Mouse (Mus musculus) midbrain, embryonic 14.5 days (tissue): ENCODE data around the gene Tut7. TPM values are rescaled to one million over a fixed set of nuclear protein-coding genes. Genes with fewer than 3 reads are reported as not detected.
"Not testable (repeated sequence)": the region's sequence is repeated elsewhere in the genome, so short reads cannot be mapped to it uniquely, and the experiment has no call there.

ENCODE experiments used
- ATAC-seq: fragments of 200-750 bp; cut with Nextera tagmentation; 2 replicates; pipeline ENCODE4 v1.8.0; 2017; ENCODE audit warnings: moderate number of reproducible peaks, moderate library complexity; ENCODE audit not compliant: low FRiP score, low TSS enrichment
- DNase-seq: peaks from one replicate; pipeline ENCODE4 v3.0.0-alpha.2; 2015
- H3K27ac ChIP-seq: fragments of 300-500 bp; sonication (generic); replicated peaks from 2 replicates; pipeline ENCODE4 v1.5.1; 2014; ENCODE audit warnings: mild to moderate bottlenecking, low read depth, low read length, moderate library complexity
- H3K27me3 ChIP-seq: fragments of 300-500 bp; sonication (generic); 2 replicates; pipeline ENCODE4 v1.6.1; 2014; ENCODE audit warnings: low read length, control low read depth, mixed read lengths; ENCODE audit not compliant: control insufficient read depth, insufficient read depth
- H3K36me3 ChIP-seq: fragments of 300-500 bp; sonication (generic); 2 replicates; pipeline ENCODE4 v1.6.1; 2014; ENCODE audit warnings: low read length, control low read depth; ENCODE audit not compliant: control insufficient read depth, insufficient read depth
- H3K4me1 ChIP-seq: fragments of 300-500 bp; sonication (generic); 2 replicates; pipeline ENCODE4 v1.6.1; 2014; ENCODE audit warnings: mild to moderate bottlenecking, antibody characterized with exemption, low read length, control low read depth; ENCODE audit not compliant: control insufficient read depth, insufficient read depth
- H3K4me2 ChIP-seq: fragments of 300-500 bp; sonication (generic); 2 replicates; pipeline ENCODE4 v1.6.1; 2014; ENCODE audit warnings: mild to moderate bottlenecking, low read length, moderate library complexity
- H3K4me3 ChIP-seq: fragments of 300-500 bp; sonication (generic); replicated peaks from 2 replicates; pipeline ENCODE4 v1.5.1; 2014; ENCODE audit warnings: low read depth, low read length
- H3K9ac ChIP-seq: fragments of 300-500 bp; sonication (generic); replicated peaks from 2 replicates; pipeline ENCODE4 v1.6.1; 2014; ENCODE audit warnings: mild to moderate bottlenecking, low read length, moderate library complexity
- H3K9me3 ChIP-seq: fragments of 300-500 bp; sonication (generic); 2 replicates; pipeline ENCODE4 v1.6.1; 2016; ENCODE audit warnings: low read length, control low read depth, mixed read lengths; ENCODE audit not compliant: control insufficient read depth
- WGBS: fragments of 180-500 bp; shearing (Covaris S2); extraction: QIAGEN DNeasy Blood & Tissue Kit; methylation state at CpG from one replicate; pipeline ENCODE4 v1.1.7; 2014; 5-methylcytosine and 5-hydroxymethylcytosine counted together
- polyA plus RNA-seq: library from polyadenylated mRNA; unstranded; fragments of >200 nt; fragmentation: Nextera tagmentation; extraction: Ambion mirVana; gene quantifications from 2 replicates; pipeline ENCODE4 v1.2.1, GENCODE M21; 2014

The Tut7 gene
- polyA plus RNA-seq, 1 experiment from 2014 or later, result 50.4 TPM

DNA sequence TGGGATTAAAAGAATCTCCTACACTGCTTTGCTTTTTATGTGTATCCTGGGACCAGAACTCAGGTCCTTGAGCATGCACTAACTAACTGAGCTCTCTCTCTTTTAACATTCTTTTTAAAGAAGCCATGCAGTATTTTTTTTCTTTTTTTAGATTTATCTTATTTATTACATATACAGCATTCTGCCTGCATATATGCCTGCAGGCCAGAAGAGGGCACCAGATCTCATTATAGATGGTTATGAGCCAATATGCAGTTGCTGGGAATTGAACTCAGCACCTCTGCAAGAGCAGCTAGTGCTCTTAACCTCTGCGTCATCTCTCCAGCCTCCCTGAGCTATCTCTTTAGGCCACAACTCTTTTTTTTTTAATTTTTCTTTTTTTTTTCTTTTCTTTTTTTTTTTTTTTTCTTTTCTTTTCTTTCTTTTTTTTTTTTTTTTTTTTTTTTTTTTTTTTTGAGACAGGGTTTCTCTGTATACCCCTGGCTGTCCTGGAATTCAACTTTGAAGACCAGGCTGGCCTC lies 43.1 kb downstream of the Tut7 start:
- 100% methylated on average over 1 of the region's 1 CpGs for WGBS
- not testable (repeated sequence) for H3K4me3 ChIP-seq, H3K9me3 ChIP-seq, H3K4me1 ChIP-seq, H3K27me3 ChIP-seq, H3K9ac ChIP-seq, H3K4me2 ChIP-seq, DNase-seq, H3K27ac ChIP-seq, ATAC-seq
- peaks cover 95% of the 10 kb centered on the region for H3K36me3 ChIP-seq

DNA sequence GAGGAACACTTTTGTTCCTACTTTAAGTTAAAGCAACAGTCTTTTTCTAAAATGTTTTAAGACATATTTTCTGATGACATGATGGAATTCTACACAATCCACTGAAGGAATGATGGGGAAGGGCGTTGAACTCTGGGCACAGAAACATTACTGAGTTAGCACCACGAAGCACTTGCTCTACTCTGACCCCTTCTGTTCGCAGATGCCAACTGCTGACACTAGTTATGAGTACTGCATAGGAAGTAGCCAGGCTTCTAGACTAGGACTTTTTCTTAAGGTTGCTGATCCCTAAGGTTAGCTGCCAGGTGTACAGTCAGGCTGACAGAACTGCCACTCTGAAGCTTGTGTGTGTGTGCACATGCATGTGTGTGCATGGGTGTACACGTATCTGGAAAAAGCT lies 43.7 kb downstream of the Tut7 start:
- DNase-seq (no peak), ATAC-seq (no peak)
- Histone ChIP-seq H3K4me2 (no peak overlapping the region), H3K36me3 (peaks cover 91% of the 10 kb centered on the region), H3K9me3 (no peaks in the 10 kb centered on the region), H3K9ac (no peak overlapping the region), H3K27me3 (no peaks in the 10 kb centered on the region), H3K4me1 (no peaks in the 10 kb centered on the region), H3K4me3 (no peak overlapping the region), H3K27ac (no peak overlapping the region)
- 89% methylated on average over 4 of the region's 4 CpGs for WGBS

DNA sequence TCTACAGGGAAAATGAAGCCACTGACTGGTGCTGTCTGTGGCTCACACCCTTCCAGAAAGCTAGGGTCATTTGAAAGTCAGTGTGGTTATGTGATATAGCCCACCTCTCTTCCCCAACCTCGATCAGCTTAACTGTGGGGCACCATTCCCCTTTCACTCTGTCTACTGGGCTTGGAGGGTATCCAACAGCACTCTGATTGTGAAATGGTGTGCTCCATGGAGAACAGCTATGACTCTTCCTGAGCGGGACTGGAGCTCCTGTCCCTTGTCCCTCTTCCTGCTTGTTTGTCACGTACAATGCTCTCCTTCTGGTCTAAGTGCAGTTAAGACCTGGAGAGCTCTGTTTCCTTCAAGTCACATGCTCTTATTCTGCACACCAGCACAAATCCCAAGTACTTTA lies 47.8 kb downstream of the Tut7 start:
- ATAC-seq (no peak), DNase-seq (no peak)
- no peak overlapping the region for H3K4me3 ChIP-seq
- peaks cover 74% of the 10 kb centered on the region for H3K36me3 ChIP-seq
- no peak overlapping the region for H3K27ac ChIP-seq
- WGBS, result 94% methylated on average over 3 of the region's 3 CpGs
- H3K9ac ChIP-seq, result no peak overlapping the region
- H3K27me3 ChIP-seq, result no peaks in the 10 kb centered on the region
- no peaks in the 10 kb centered on the region for H3K9me3 ChIP-seq
- H3K4me1 ChIP-seq, result peaks cover 9% of the 10 kb centered on the region; the same call in 1 of the 2 replicates
- H3K4me2 ChIP-seq, result no peak overlapping the region

DNA sequence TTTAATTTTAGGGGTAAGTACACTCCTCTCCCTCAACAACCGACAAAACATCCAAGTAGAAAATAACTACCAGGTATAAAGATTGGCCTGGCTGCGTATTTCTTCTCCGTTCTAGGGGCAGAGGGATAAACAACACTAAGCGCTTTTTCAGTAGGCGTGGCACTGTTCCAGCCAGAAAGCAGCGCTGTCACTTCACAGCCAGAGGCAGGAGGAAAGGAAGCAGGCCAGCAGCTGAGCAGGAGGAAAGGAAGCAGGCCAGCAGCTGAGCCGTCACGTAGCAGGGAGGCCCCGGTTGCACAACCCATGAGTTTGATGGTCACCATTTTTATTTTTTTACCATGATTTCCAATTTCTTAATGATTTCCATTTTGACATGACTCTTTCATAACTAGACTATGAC lies 51.7 kb downstream of the Tut7 start:
- Histone ChIP-seq H3K4me1 (peaks cover 33% of the 10 kb centered on the region), H3K27me3 (no peaks in the 10 kb centered on the region), H3K27ac (peak overlapping the region; percentile 99; the same call in 1 of the 2 replicates), H3K4me3 (no peak overlapping the region), H3K9me3 (no peaks in the 10 kb centered on the region), H3K9ac (peak overlapping the region; percentile 75), H3K4me2 (peak overlapping the region; percentile 70), H3K36me3 (peaks cover 40% of the 10 kb centered on the region)
- DNase-seq (peak; percentile 33), ATAC-seq (no peak)
- WGBS, result 75% methylated on average over 9 of the region's 9 CpGs

DNA sequence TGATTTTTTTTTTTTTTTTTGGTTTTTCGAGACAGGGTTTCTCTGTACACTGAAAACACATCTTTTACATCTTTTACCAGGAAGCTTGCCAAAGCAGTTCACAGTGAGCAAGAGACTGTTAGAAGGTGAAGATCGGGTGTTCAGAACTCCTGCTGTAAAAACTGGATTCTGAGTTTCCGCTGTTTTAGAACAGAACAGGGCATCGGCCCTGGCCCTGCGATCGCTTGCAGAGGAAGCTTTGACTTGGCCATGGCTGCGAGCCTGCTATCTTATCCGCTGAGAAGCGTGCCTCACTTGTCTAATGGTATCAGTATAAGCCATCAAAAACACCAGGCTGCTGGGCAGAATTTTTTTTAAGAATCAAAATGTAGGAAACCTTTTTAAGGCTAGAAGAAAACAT lies 52.1 kb downstream of the Tut7 start:
- ATAC-seq (no peak), DNase-seq (peak; percentile 11)
- no peaks in the 10 kb centered on the region for H3K27me3 ChIP-seq
- peak overlapping the region; percentile 90 for H3K4me3 ChIP-seq
- peak overlapping the region; percentile 75 for H3K9ac ChIP-seq
- H3K36me3 ChIP-seq, result peaks cover 36% of the 10 kb centered on the region
- WGBS, result 74% methylated on average over 9 of the region's 9 CpGs
- H3K27ac ChIP-seq, result peak overlapping the region; percentile 99
- peaks cover 33% of the 10 kb centered on the region for H3K4me1 ChIP-seq
- no peaks in the 10 kb centered on the region for H3K9me3 ChIP-seq
- peak overlapping the region; percentile 70 for H3K4me2 ChIP-seq

DNA sequence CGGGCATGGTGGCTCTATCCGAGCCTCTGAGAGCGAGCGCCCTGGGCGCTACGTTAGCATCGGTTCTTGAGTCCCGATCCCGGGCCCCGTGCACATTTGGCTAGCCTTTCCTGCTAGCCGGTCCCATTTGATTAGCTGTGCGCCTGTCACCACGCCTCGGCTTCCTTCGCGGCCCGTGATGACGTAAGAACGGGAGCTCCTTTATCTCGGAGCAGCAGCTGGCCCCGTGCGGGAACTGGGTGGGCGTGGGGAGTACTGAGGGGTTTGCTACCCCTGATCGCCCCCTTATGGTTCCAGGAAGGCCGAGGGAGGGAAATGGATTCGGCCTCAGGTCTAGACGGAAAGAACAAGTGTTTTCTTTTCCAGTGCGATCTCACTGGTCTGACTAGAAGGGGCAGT lies 52.8 kb downstream of the Tut7 start:
- peak overlapping the region; percentile 90 for H3K4me3 ChIP-seq
- H3K4me1 ChIP-seq, result peaks cover 33% of the 10 kb centered on the region
- no peaks in the 10 kb centered on the region for H3K27me3 ChIP-seq
- peak overlapping the region; percentile 99 for H3K27ac ChIP-seq
- ATAC-seq, result peak; percentile 88
- no peaks in the 10 kb centered on the region for H3K9me3 ChIP-seq
- peak overlapping the region; percentile 70 for H3K4me2 ChIP-seq
- DNase-seq, result peak; percentile 94
- H3K36me3 ChIP-seq, result peaks cover 29% of the 10 kb centered on the region
- under 1% methylated on average over 28 of the region's 28 CpGs for WGBS
- peak overlapping the region; percentile 75 for H3K9ac ChIP-seq

DNA sequence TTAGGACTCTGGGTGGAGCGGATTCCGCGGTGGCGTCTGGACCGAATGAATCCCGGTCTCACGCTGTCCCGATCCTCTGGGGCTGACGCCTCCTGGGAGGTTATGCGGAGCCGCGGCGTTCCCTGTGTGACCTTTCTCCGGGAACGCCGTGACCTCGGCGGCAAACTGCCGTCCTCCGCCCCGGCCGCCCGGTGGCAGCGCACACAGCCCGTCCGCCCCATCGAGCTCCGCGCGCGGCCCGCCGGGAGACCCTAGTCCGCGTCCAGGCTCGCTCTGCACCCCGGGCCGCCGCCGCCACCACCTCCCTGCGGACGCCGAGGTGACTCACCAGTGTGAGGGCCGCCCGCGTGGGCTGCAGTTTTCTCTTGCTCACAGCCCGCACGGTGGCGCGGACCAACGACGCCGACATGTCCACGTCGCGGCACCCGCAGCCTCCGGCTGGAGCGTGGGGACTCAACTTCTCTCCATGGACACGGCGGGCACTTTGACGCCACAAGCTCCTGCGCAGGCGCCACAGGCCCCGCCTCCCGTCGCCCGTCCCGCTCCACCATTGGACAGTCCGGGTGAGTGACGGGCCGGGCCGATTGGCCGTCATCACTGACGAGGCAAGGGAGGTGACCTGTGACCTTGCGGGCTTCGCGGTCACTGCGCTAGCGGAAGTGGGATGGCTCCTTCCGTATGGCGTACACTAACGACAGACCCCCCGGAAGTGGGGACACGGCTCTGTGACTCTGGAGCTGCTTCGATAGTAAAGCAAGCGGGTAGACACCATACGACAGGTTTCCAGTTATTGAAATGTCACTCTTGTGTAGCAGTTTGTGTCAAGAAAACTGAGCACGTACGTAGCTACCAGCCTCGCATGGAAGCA lies 53.4 kb downstream of the Tut7 start, which contains the start of gene Isca1:
TSS of gene Isca1 (minus strand) at position 515 of the 868 bp plus-strand sequence.
- peak within 1 kb of the TSS; percentile 70 for H3K4me2 ChIP-seq
- peak within 1 kb of the TSS; percentile 90 for H3K4me3 ChIP-seq
- no peaks in the 10 kb centered on the region for H3K27me3 ChIP-seq
- H3K27ac ChIP-seq, result peak within 1 kb of the TSS; percentile 99
- H3K4me1 ChIP-seq, result peaks cover 33% of the 10 kb centered on the region
- H3K9ac ChIP-seq, result peak within 1 kb of the TSS; percentile 75
- DNase-seq (peak; percentile 98), ATAC-seq (peak; percentile 99)
- H3K36me3 ChIP-seq, result peaks cover 23% of the 10 kb centered on the region
- under 1% methylated on average over 90 of the region's 91 CpGs for WGBS
- no peaks in the 10 kb centered on the region for H3K9me3 ChIP-seq

DNA sequence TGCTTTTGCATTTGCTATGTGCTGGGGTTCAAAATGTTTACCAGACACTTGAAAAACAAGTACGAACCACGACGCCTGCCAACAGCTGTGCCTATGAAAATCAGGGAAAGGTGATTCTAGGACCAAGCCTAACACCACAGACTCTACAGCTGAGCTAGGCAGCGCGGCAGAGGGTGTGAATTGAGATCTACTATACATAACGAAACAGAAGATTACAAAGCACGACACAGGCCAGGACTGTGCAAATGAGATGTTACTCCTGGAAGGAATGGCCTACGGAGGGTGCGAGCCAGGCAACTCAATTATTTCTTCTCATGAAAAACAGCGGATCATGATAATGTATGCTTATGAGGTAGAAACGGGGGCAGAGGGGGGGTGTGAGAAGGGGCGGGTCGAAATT lies 54.4 kb downstream of the Tut7 start:
- ATAC-seq (no peak), DNase-seq (peak; percentile 6)
- Histone ChIP-seq H3K4me3 (peak overlapping the region; percentile 90), H3K36me3 (peaks cover 23% of the 10 kb centered on the region), H3K4me2 (peak overlapping the region; percentile 70), H3K27ac (no peak overlapping the region), H3K4me1 (peaks cover 33% of the 10 kb centered on the region), H3K9me3 (no peaks in the 10 kb centered on the region), H3K27me3 (no peaks in the 10 kb centered on the region), H3K9ac (peak overlapping the region; percentile 74; the same call in 1 of the 2 replicates)
- 39% methylated on average over 13 of the region's 13 CpGs for WGBS
